In the genomic region with DNA sequence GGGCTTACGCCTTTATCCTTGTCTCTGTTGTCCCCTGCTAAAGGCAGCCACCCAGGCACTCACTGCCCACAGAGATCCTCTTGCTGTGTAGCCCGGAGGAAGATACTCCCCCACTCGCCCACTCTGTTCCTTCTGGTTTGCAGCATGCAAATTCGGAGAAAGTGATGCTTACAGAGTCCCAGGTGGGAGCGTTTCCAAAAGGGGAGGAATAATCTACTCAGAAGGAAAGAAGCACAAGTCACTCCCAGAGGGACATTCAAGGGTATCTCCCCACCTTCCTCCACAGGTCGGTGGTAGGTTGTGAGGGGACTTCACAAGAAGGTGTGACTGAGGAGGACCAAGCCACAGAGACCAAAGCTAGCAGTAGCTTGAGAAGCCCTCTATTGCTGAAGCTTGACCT, we compare ENCODE assay signal across 29 mouse cellular contexts.
"Had no signal": no experiment of that assay in that cellular context is flagged by ENCODE, and none has a peak within 500 bp of the region (broad histone marks: within the 10 kb centered on the region; RNA-seq: fewer than 3 reads in every experiment).

No protein-coding gene starts in this region.

- H3K9me3 ChIP-seq: limb, embryonic 10.5 days; limb, embryonic 12.5 days; limb, embryonic 13.5 days; limb, embryonic 15.5 days; liver, embryonic 12.5 days; liver, embryonic 13.5 days; liver, embryonic 15.5 days; lung, embryonic 15.5 days; midbrain, embryonic 10.5 days; midbrain, embryonic 12.5 days; midbrain, embryonic 13.5 days; midbrain, embryonic 15.5 days had no signal

- H3K4me3 ChIP-seq: left cerebral cortex, adult 2 months; limb, embryonic 10.5 days; limb, embryonic 12.5 days; limb, embryonic 13.5 days; limb, embryonic 15.5 days; liver, embryonic 12.5 days; liver, embryonic 13.5 days; liver, embryonic 15.5 days; lung, embryonic 15.5 days; midbrain, embryonic 10.5 days; midbrain, embryonic 12.5 days; midbrain, embryonic 13.5 days; midbrain, embryonic 15.5 days; myocyte had no signal

- DNase-seq: left cerebral cortex, postnatal 4 days; liver; liver, embryonic 13.5 days; liver, postnatal 0 days; lung, adult 18-20 months; lung, adult 2 months; lung, embryonic 14.5 days; lung, postnatal 10 days; lung, postnatal 14 days; lung, postnatal 36 days; lung, postnatal 4 days; midbrain, embryonic 14.5 days had no signal

- H3K9ac ChIP-seq: limb, embryonic 12.5 days; limb, embryonic 13.5 days; limb, embryonic 15.5 days; liver, embryonic 12.5 days; liver, embryonic 13.5 days; liver, embryonic 14.5 days; liver, embryonic 15.5 days; liver, postnatal 0 days; lung, embryonic 14.5 days; lung, embryonic 15.5 days; midbrain, embryonic 12.5 days; midbrain, embryonic 13.5 days; midbrain, embryonic 15.5 days had no signal

- H3K4me1 ChIP-seq: limb, embryonic 10.5 days; limb, embryonic 12.5 days; limb, embryonic 13.5 days; limb, embryonic 15.5 days; liver, embryonic 12.5 days; liver, embryonic 13.5 days; liver, embryonic 15.5 days; lung, embryonic 15.5 days; midbrain, embryonic 12.5 days; midbrain, embryonic 13.5 days; midbrain, embryonic 15.5 days had no signal

- H3K27me3 ChIP-seq: limb, embryonic 15.5 days; liver, embryonic 12.5 days; liver, embryonic 13.5 days; liver, embryonic 15.5 days; lung, embryonic 15.5 days; midbrain, embryonic 13.5 days had no signal

- H3K4me2 ChIP-seq: limb, embryonic 12.5 days; limb, embryonic 13.5 days; limb, embryonic 15.5 days; liver, embryonic 11.5 days; liver, embryonic 12.5 days; liver, embryonic 13.5 days; liver, embryonic 15.5 days; lung, embryonic 14.5 days; lung, embryonic 15.5 days; midbrain, embryonic 11.5 days; midbrain, embryonic 12.5 days; midbrain, embryonic 13.5 days; midbrain, embryonic 15.5 days had no signal

- H3K27ac ChIP-seq: left cerebral cortex, adult 2 months; limb, embryonic 10.5 days; limb, embryonic 12.5 days; limb, embryonic 13.5 days; limb, embryonic 15.5 days; liver, embryonic 12.5 days; liver, embryonic 13.5 days; liver, embryonic 14.5 days; liver, embryonic 15.5 days; lung, embryonic 15.5 days; macrophage; midbrain, embryonic 10.5 days; midbrain, embryonic 12.5 days; midbrain, embryonic 13.5 days; midbrain, embryonic 15.5 days had no signal

- H3K36me3 ChIP-seq: limb, embryonic 10.5 days; limb, embryonic 12.5 days; limb, embryonic 13.5 days; limb, embryonic 15.5 days; liver, embryonic 12.5 days; liver, embryonic 13.5 days; liver, embryonic 15.5 days; lung, embryonic 15.5 days; midbrain, embryonic 10.5 days; midbrain, embryonic 12.5 days; midbrain, embryonic 13.5 days; midbrain, embryonic 15.5 days had no signal
